Mouse (Mus musculus): ENCODE data around the gene Creb5.

Creb5 gene

GRCm38 (mm10) chr6:53593603-53594002 lies 306.5 kb downstream of the Creb5 start:
- no peak for DNase-seq (ENCODE audit: low read depth)

GRCm38 (mm10) chr6:53594316-53594715 lies 307.2 kb downstream of the Creb5 start:
- DNase-seq (ENCODE audit: low read depth), result no peak

- DNase-seq (ENCODE audit: low read depth), result no peak
Observed at GRCm38 (mm10) chr6:53596402-53596801, 309.3 kb downstream of the Creb5 start.

- DNase-seq (ENCODE audit: low read depth), result no peak
Observed at GRCm38 (mm10) chr6:53603041-53603440, 316.0 kb downstream of the Creb5 start.

GRCm38 (mm10) chr6:53603695-53604094 lies 316.6 kb downstream of the Creb5 start:
- DNase-seq (ENCODE audit: low read depth), result no peak

DNA sequence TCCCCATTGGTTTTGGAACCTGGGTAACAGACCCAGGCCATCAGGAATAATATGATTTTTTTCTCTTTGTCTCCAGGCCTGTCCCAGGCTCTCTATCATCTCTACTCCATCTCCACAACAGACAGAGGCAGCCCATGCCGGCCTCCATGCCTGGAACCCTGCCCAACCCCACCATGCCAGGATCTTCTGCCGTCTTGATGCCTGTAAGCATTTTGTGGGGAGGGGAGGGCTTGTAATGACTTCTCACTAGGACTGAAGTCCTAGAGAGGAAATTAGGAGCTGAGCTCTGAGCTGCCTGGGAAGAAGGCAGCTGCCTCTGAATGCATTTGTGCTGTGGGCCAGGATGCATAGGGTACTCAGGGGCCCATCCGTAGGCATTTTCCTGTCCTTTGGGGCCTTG lies 317.3 kb downstream of the Creb5 start:
- DNase-seq (ENCODE audit: low read depth), result no peak

- DNase-seq (ENCODE audit: low read depth), result no peak
Observed at GRCm38 (mm10) chr6:53605184-53605583, 318.1 kb downstream of the Creb5 start.

- DNase-seq (ENCODE audit: low read depth), result no peak
Observed at GRCm38 (mm10) chr6:53611451-53611945, 324.4 kb downstream of the Creb5 start.

DNA sequence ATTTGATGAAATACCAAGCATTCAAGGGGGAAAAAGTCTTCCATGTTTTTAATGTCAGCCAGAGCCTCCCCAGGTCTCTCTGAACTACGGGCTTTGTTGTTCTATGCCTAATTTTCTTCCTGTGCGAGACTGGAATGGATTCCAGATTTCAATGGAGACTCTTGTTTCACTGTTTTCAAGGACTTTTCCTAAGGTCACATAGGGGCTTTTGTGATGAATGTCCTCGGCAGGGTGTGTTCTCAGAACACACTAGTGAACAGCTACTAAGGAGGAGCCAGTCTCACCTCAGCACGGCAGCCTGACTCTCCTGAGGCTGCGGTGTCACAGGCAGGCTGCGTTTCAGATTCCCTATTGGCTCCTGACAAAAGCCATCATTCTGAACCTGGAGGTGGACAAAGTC lies 325.6 kb downstream of the Creb5 start:
- DNase-seq (ENCODE audit: low read depth), result no peak

GRCm38 (mm10) chr6:53615440-53616211 lies 328.6 kb downstream of the Creb5 start:
- no peak for DNase-seq (ENCODE audit: low read depth)

- no peak for DNase-seq (ENCODE audit: low read depth)
Observed at GRCm38 (mm10) chr6:53618164-53618563, 331.1 kb downstream of the Creb5 start.

DNA sequence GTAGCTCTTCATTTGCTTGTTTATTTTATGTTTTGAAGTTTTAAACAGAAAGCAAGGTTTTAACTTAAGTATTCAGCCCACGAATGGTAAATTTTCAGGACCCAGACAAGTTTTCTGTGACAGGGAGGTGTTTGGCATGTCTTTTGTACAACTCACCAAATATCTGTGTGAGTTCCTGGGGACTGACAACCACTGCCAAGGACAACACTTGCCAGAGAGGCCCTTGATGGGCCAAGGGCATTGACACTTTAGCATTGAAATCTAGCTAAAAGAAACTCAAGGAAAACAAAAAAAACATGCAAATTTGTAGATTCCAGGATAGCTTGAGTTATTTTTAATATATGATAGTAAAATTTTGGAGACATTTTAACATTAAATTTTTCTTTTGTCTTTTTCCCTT lies 332.6 kb downstream of the Creb5 start:
- no peak for DNase-seq (ENCODE audit: low read depth)

GRCm38 (mm10) chr6:53621295-53621694 lies 334.2 kb downstream of the Creb5 start:
- no peak for DNase-seq (ENCODE audit: low read depth)

- no peak for DNase-seq (ENCODE audit: low read depth)
Observed at GRCm38 (mm10) chr6:53624455-53625276, 337.6 kb downstream of the Creb5 start.

DNA sequence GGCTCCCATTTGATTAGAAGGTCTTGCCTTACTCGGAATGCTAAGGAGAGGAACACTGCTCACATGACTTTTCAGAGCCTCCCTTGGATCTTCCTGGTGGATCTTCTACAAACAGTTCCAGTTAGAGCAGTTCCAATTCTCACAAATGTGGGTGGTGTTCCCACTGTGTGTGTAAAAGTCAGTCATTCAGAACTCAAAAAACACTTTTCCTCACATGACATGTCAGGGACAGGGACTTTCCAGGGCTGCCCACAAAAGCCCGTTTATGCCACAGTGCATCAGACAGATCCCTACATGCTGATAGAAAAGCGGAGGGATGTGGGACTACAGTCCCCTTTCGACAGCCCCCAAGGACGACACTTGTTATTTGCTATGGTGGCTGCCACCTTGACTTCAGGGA lies 339.0 kb downstream of the Creb5 start:
- DNase-seq (ENCODE audit: low read depth), result no peak

DNA sequence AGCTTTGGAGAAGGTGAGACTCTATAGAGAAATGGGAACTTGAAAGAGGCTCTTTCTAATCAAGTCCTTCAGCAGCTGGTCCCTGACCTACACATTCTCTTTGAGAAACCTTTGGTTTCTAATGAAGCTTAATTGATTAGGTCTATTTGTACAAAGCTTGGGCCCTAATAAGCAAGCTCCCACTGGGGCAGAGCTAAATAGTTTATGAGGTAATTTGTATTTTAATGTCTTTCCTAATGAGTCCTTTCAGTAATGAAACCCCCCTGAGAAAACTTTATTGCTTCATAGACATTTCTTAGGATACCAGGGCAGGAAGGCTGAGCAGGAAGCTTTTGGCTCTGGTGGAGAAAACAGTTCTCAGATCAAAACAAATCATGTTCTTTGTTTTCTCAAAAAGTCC lies 341.6 kb downstream of the Creb5 start:
- no peak for DNase-seq (ENCODE audit: low read depth)

GRCm38 (mm10) chr6:53635453-53635852 lies 348.4 kb downstream of the Creb5 start:
- no peak for DNase-seq (ENCODE audit: low read depth)

DNA sequence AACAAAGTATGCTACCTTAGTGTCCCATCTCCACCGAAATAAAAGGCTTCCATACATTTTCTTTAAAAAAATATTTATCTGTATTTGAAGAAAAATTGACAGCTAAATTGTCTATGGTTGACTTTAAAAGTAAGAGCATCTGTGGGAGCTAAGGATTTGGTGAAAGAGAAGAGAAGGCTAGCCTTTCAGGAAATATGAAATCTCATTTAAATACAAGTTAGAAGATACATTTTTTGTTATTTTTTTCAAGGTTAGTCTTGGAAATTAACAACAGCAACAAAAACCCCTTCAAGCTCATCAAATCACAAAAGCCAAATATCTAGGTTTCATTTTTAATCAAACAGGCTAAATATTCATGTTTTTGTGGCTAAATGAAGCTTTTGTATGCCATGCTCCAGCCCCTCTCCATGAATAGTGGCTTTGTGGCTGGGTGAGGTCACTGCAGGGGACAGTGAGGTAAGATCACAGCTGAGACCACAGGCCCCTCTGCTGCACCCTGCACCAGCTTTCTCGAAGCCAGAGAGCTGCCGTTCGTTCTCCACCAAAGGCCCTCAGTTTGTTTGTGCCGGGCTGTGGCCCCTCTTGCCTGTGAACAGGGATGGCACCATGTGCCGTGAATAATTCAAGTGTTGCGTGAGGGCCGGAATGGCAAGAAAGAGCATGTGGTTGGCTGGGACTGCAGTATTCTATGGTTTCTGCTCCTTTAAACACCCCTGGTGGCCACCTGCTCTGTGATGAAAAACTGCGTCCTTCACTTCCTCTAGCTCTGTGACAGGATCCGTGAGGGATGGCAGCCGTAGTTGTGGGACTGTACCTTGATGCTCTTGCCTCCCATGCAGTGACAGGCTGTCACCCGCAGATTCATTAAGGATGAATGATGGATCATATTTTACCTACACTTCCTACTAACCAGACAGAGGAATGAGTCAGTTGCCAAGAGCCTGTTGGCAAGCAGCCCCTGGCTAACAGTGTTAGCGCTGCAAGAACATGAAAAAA lies 350.6 kb downstream of the Creb5 start:
- DNase-seq (ENCODE audit: low read depth), result no peak

GRCm38 (mm10) chr6:53641633-53642605 lies 354.8 kb downstream of the Creb5 start:
- no peak for DNase-seq (ENCODE audit: low read depth)

GRCm38 (mm10) chr6:53642826-53643356 lies 355.8 kb downstream of the Creb5 start:
- no peak for DNase-seq (ENCODE audit: low read depth)
